Mouse (Mus musculus) kidney, postnatal 36 days (tissue): ENCODE measurements at regions not wholly inside any gene's neighbourhood (a gene's known extent, or its start where the extent isn't known, plus 50 kb on each side); places are given as distances from the start of the nearest gene placed in this dataset.
"Not testable (repeated sequence)": the region's sequence is repeated elsewhere in the genome, so short reads cannot be mapped to it uniquely, and the experiment has no call there.

Experiments used
- DNase-seq, 2 experiments: peaks; one replicate each; pipeline ENCODE4 v3.0.0; 2021 to 2022; ENCODE audit warnings: mixed read lengths in 2 of 2

DNA sequence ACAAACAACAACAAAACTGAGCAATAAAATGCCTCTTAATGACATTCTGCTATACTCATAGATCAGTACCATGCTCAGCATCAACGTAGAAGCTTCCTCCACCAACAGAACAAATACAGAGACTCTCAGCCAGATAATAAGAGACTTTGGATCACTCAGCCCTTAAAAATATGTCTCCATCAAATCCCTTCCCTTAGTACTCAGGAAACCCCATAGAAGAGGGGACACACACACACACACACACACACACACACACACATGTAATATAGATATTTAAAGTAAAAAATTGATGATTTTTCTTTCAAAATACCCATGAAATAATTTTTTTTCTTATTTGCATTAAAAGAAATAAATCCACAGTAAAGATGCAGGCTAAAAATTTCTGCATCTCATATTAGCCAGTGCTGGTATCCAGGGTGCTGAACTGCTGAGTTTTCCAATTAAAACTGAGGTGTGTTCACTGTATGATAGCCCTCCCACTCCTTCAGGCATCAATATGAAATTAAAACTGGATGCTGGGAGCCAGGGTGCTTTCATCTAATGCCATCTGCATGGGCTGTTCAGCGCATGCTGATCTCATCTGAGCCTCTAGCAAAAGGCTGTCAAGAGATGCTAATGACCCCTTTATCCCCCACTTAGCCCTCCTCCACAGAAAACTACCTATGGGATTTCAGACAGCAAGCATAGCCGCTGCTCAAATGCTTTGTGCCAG, 321.0 kb downstream of the Tm4sf1 start:
- no peak for DNase-seq

DNA sequence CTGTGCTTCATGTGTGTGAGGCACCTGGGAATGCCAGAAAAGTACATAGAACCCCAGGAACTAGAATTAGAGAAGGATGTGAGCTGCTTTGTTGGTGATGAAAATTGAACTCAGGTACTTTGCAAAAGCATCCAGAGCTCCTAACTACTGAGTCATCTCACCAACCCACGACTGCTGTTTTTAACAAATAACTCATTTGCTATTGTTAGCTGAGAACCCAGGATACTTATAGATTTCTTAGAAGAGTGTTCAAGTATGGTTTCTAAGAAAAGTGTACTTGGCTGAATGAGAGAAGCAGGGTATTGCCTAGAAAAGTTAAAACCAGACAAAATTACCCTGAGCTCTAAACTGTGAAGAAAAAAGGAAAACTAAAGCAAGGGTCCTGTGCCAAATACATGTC, 335.8 kb downstream of the Tm4sf1 start:
- no peak for DNase-seq

- DNase-seq, result no peak
Observed at GRCm38 (mm10) chr3:56965444-56965843, 336.3 kb downstream of the Tm4sf1 start.

DNA sequence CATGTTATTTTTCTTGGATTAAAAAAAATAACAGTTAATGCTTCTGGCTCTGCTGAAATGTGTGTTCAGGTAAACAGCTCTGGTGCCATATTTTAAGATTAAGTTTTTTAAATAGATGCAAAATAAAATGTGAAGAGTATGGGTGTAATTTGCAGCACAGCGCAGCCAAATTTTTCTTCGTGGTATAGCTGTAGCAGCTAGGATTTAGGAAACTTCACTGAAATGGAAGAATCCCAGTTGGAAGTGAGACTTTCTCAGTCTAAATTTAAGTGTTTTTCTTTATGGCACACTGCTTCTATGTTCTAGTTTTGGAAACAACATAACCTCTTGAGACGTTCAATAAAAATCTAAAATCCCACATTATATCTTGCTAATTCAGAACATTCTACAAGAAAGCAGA, 337.6 kb downstream of the Tm4sf1 start:
- no peak for DNase-seq

GRCm38 (mm10) chr3:56963251-56963650, 338.5 kb downstream of the Tm4sf1 start:
- DNase-seq, result no peak

- DNase-seq, result peak in 1 of 2 experiments; percentile 5
Observed at GRCm38 (mm10) chr3:56962248-56963013, 339.4 kb downstream of the Tm4sf1 start.

- DNase-seq, result no peak
Observed at GRCm38 (mm10) chr3:56956978-56957377, 344.8 kb downstream of the Tm4sf1 start.

DNA sequence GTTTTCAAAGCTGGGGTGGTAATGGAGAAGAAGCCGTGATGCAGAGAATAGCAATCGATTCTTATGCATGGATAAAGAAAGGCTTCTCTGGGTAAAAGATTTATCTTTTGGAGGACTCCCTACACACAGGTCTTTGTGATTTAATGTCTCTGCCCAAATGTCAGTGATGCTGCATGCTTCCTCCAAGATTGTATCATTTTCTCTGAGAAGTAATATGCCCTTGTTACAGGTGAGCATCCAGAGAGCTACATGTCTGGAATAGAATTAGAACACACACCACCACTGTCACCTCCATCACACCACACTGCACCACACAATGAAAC, 346.0 kb downstream of the Tm4sf1 start:
- DNase-seq, result no peak

GRCm38 (mm10) chr3:56955098-56955798, 346.5 kb downstream of the Tm4sf1 start:
- peak; percentile 8 to 20 for DNase-seq

- DNase-seq, result not testable (repeated sequence)
Observed at GRCm38 (mm10) chr3:56942557-56942956, 359.2 kb downstream of the Tm4sf1 start.

DNA sequence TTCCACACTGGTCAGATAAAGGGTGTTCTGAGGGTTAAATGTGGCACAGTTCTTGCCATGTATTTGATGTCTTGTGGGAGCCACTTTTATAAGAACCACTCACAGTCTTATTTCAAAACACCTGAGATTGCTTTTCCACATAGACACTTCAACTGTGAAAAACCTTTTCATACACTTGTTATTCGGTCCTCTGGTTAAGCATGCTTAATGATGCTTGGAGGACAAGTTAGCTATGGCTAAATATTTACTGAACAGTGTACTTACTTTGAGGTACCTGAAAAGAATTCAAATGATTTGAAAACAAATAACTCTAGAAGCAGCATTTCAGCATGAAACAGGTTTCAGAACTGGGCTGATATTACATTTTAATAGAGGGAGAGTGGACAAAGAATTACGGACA, 372.8 kb downstream of the Tm4sf1 start:
- DNase-seq, result not testable (repeated sequence)

GRCm38 (mm10) chr3:56898491-56898890, 403.3 kb downstream of the Tm4sf1 start:
- DNase-seq, result no peak

GRCm38 (mm10) chr3:56877062-56877461, 424.7 kb downstream of the Tm4sf1 start:
- DNase-seq, result no peak

DNA sequence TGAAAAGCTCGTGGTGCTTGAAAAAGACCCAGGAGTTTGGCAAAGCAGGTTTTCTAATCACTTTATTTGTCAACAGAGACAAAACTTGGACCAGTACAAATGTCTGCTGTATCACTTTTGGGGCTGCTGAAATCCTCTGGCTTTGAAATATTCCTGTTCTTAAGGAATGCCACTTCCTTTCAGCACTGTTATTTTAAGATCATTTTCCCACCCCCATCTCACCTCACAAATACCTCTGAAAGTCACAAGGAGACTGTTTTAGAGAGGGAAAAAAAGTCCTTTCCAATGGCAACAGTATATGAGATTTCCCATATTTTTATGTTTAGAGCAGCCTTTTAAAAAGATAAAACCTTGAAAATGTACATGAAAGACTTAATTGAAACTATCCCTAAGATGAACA, 438.2 kb downstream of the Tm4sf1 start:
- DNase-seq, result no peak

- no peak for DNase-seq
Observed at GRCm38 (mm10) chr3:56859841-56860240, 441.9 kb downstream of the Tm4sf1 start.

DNA sequence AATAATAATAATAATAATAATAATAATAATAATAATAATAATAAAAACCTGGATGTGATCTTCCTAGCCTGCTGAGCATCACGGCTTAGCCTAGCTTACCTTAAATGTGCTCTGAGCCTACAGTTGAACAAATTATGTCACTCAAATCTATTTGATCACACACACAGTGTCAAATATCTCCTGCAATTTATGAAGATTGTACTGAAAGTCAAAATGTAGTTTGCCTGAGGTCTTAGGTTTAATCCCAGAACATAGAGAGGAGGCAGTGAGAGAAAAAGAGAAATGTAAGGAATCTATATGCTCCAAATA, 456.4 kb downstream of the Tm4sf1 start:
- no peak for DNase-seq

- DNase-seq, result no peak
Observed at GRCm38 (mm10) chr3:56844681-56845461, 456.9 kb downstream of the Tm4sf1 start.

DNA sequence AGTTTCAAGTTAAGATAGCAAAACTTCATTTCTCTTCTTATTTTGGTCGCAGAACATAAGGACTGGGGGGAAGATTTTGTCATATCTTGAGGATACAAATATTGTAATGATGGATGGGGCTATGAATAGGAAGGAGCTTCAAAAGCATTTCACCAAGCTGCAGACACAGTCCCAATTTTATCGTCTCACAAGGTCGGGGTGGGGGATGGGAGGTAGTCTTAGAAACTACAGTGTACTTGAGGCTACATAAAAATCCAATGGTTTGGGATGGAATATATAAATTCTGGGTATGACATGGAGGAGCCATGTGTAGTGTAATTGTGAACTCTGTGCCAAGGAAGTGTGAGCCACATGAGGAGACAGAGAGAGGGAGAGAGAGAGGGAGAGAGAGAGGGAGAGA, 464.6 kb downstream of the Tm4sf1 start:
- no peak for DNase-seq

GRCm38 (mm10) chr3:56830315-56831097, 471.3 kb downstream of the Tm4sf1 start:
- DNase-seq, result no peak

GRCm38 (mm10) chr3:56824157-56824556, 477.6 kb downstream of the Tm4sf1 start:
- no peak for DNase-seq

DNA sequence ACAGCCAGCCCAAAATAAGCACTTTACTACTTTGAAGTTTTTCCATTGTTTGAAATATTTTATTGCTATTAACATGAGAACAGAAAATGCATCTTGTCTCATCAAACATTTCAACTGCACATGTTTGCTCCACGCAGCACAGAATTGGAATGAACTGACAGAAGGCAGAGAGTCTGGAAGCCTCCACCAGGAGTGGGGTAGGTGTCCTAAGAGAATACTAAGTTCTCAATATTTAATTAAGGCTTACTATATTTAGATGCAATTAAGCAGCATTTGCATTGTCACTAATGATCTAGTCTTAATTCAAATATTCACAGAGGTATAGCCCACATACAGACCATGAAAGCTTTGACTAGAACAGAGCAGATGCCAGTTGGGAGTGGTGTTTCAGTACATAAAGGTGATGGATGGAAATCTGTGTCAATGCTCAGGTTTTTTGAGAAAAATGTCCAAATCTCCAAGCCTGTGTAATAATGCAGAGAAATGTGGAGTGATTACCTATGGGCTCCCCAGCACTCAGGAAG, 491.2 kb downstream of the Tm4sf1 start:
- DNase-seq, result no peak

GRCm38 (mm10) chr3:56793054-56793453, 508.7 kb downstream of the Tm4sf1 start:
- no peak for DNase-seq
